Mouse (Mus musculus): ENCODE results near the gene Tulp4.

GRCm38 (mm10) chr17:6172440-6172839 is 66.2 kb downstream of the Tulp4 start:
- no peak for TF ChIP-seq CTCF (IDR thresholded peaks at IDR 0.05; ENCODE audit: borderline replicate concordance, control insufficient read depth, extremely low read depth, insufficient read depth, low read length, poor library complexity)
- no peak for TF ChIP-seq POLR2A (IDR thresholded peaks at IDR 0.05; ENCODE audit: control insufficient read depth, extremely low read depth, insufficient read depth, low read length, poor library complexity)
